15 mouse cellular contexts compared by ENCODE assay signal in genomic region chr13:60243110-60243481, GRCm38 (mm10).
DNase-seq lines count a peak whose midpoint lies in the region; ATAC-seq lines count a peak whose summit lies in the region.
"Had no signal": no experiment of that assay in that cellular context is flagged by ENCODE, and none has a peak within 500 bp of the region (broad histone marks: within the 10 kb centered on the region; RNA-seq: fewer than 3 reads in every experiment).

No protein-coding gene starts in this region.

- peaks cover 5% of the 10 kb centered on the region; the same call in 1 of the 2 replicates for H3K4me1 ChIP-seq in kidney, embryonic 14.5 days (ENCODE audit: control insufficient read depth, insufficient read depth, low read length)
- H3K4me1 ChIP-seq in embryonic facial prominence, embryonic 13.5 days = peaks cover 43% of the 10 kb centered on the region
- no peaks in the 10 kb centered on the region for H3K4me1 ChIP-seq in hindbrain, embryonic 11.5 days (replicated peaks; ENCODE audit: control insufficient read depth, insufficient read depth, low read length)
- H3K4me1 ChIP-seq in limb, embryonic 11.5 days (ENCODE audit: control insufficient read depth, insufficient read depth, low read length) = peaks cover 15% of the 10 kb centered on the region

- H3K36me3 ChIP-seq in kidney, embryonic 14.5 days (ENCODE audit: control insufficient read depth, insufficient read depth, low read length) = no peaks in the 10 kb centered on the region
- no peaks in the 10 kb centered on the region for H3K36me3 ChIP-seq in embryonic facial prominence, embryonic 13.5 days
- H3K36me3 ChIP-seq in hindbrain, embryonic 11.5 days (ENCODE audit: control insufficient read depth, insufficient read depth, low read length) = no peaks in the 10 kb centered on the region
- H3K36me3 ChIP-seq in limb, embryonic 11.5 days (ENCODE audit: control insufficient read depth, insufficient read depth, low read length) = no peaks in the 10 kb centered on the region
- H3K36me3 ChIP-seq: midbrain, embryonic 12.5 days had no signal

- 0 out of 2 replicates have a peak, but pooled peaks cover 5% of the 10 kb centered on the region for H3K9me3 ChIP-seq in kidney, embryonic 14.5 days (ENCODE audit: control insufficient read depth, low read length)
- H3K9me3 ChIP-seq in embryonic facial prominence, embryonic 13.5 days = peaks cover 5% of the 10 kb centered on the region; the same call in 1 of the 2 replicates
- H3K9me3 ChIP-seq in hindbrain, embryonic 11.5 days (ENCODE audit: control insufficient read depth, low read length) = no peaks in the 10 kb centered on the region
- H3K9me3 ChIP-seq in limb, embryonic 11.5 days (ENCODE audit: control insufficient read depth, low read length) = no peaks in the 10 kb centered on the region
- H3K9me3 ChIP-seq: midbrain, embryonic 12.5 days had no signal

- H3K27me3 ChIP-seq in kidney, embryonic 14.5 days (ENCODE audit: control insufficient read depth, insufficient read depth, low read length) = no peaks in the 10 kb centered on the region
- H3K27me3 ChIP-seq in embryonic facial prominence, embryonic 13.5 days = no peaks in the 10 kb centered on the region
- no peaks in the 10 kb centered on the region for H3K27me3 ChIP-seq in hindbrain, embryonic 11.5 days (ENCODE audit: control insufficient read depth, insufficient read depth, low read length)
- H3K27me3 ChIP-seq in limb, embryonic 11.5 days (ENCODE audit: control insufficient read depth, insufficient read depth, low read length) = no peaks in the 10 kb centered on the region
- H3K27me3 ChIP-seq: midbrain, embryonic 12.5 days had no signal

- DNase-seq in kidney, postnatal 4 days = no peak
- DNase-seq in hindbrain, embryonic 11.5 days (ENCODE audit: low spot score) = no peak
- DNase-seq in limb, embryonic 11.5 days (ENCODE audit: low spot score) = no peak
- DNase-seq in layer of hippocampus, postnatal 36 days = no peak
- DNase-seq in embryo, embryonic 11 days = no peak
- no peak for DNase-seq in adrenal gland, adult 18-20 months (ENCODE audit: low spot score in 2 of 2)
- DNase-seq: cerebellum, adult 11 months; lung, postnatal 14 days had no signal

- 28% methylated on average over 4 of the region's 4 CpGs for WGBS in kidney, embryonic 14.5 days
- WGBS in embryonic facial prominence, embryonic 13.5 days = 10% methylated on average over 4 of the region's 4 CpGs
- 62% methylated on average over 4 of the region's 4 CpGs for WGBS in hindbrain, embryonic 11.5 days
- 30% methylated on average over 4 of the region's 4 CpGs for WGBS in limb, embryonic 11.5 days

- H3K4me2 ChIP-seq in kidney, embryonic 14.5 days (replicated peaks; ENCODE audit: low read depth, low read length) = no peak overlapping the region
- H3K4me2 ChIP-seq in embryonic facial prominence, embryonic 13.5 days = peak overlapping the region; percentile 44
- H3K4me2 ChIP-seq in hindbrain, embryonic 11.5 days (replicated peaks; ENCODE audit: low read depth, low read length) = no peak overlapping the region
- H3K4me2 ChIP-seq in limb, embryonic 11.5 days (ENCODE audit: low read depth, severe bottlenecking) = no peak overlapping the region
- H3K4me2 ChIP-seq: midbrain, embryonic 12.5 days had no signal

- peak overlapping the region; percentile 24; the same call in 1 of the 2 replicates for H3K27ac ChIP-seq in kidney, embryonic 14.5 days (ENCODE audit: low read depth, low read length)
- H3K27ac ChIP-seq in embryonic facial prominence, embryonic 13.5 days = peak overlapping the region; percentile 96
- peak overlapping the region; percentile 58 for H3K27ac ChIP-seq in hindbrain, embryonic 11.5 days (ENCODE audit: low read depth, low read length)
- H3K27ac ChIP-seq in limb, embryonic 11.5 days (replicated peaks; ENCODE audit: low read depth, low read length) = peak overlapping the region; percentile 90
- H3K27ac ChIP-seq: heart, adult 2 months; left cerebral cortex, adult 2 months; liver, embryonic 14.5 days; midbrain, embryonic 12.5 days had no signal

- no peak overlapping the region for H3K4me3 ChIP-seq in kidney, embryonic 14.5 days (ENCODE audit: low read length)
- no peak overlapping the region for H3K4me3 ChIP-seq in embryonic facial prominence, embryonic 13.5 days
- H3K4me3 ChIP-seq in hindbrain, embryonic 11.5 days (ENCODE audit: low read depth, low read length) = no peak overlapping the region
- H3K4me3 ChIP-seq in limb, embryonic 11.5 days (ENCODE audit: low read depth, low read length) = no peak overlapping the region
- H3K4me3 ChIP-seq: erythroblast, embryonic 14.5 days; heart, adult 2 months; left cerebral cortex, adult 2 months; midbrain, embryonic 12.5 days had no signal

- no peak for ATAC-seq in kidney, embryonic 14.5 days (ENCODE audit: low FRiP score, low TSS enrichment)
- no peak for ATAC-seq in embryonic facial prominence, embryonic 13.5 days (ENCODE audit: insufficient number of reproducible peaks, insufficient read depth, low FRiP score, low TSS enrichment, low read depth)
- no peak for ATAC-seq in hindbrain, embryonic 11.5 days (ENCODE audit: low FRiP score)
- no peak for ATAC-seq in limb, embryonic 11.5 days (ENCODE audit: insufficient number of reproducible peaks, low FRiP score, low TSS enrichment, low read depth)

- no peak overlapping the region for H3K9ac ChIP-seq in kidney, embryonic 14.5 days (ENCODE audit: low read depth, low read length)
- H3K9ac ChIP-seq in embryonic facial prominence, embryonic 13.5 days = no peak overlapping the region
- H3K9ac ChIP-seq in hindbrain, embryonic 11.5 days (ENCODE audit: low read depth, low read length) = no peak overlapping the region
- no peak overlapping the region for H3K9ac ChIP-seq in limb, embryonic 11.5 days (ENCODE audit: low read length)
- H3K9ac ChIP-seq: liver, embryonic 14.5 days; midbrain, embryonic 12.5 days had no signal

Comparison
In these comparisons a context has a peak if more than half of its experiments do, and no peak if none do; other contexts are left out.
1. H3K27ac ChIP-seq: peak in every context shown above with its lines; median percentile 96 in embryonic facial prominence, embryonic 13.5 days; 90 in limb, embryonic 11.5 days; 58 in hindbrain, embryonic 11.5 days; 24 in kidney, embryonic 14.5 days.